Mouse (Mus musculus) induced T-regulatory cell, adult 2 months (primary cell): Measurements from ENCODE around the gene Gpr84.
A peak's percentile ranks its signal among the peaks of the same experiment; 100 is the strongest.

Experiments used
- DNase-seq: peaks from one replicate; pipeline ENCODE4 v3.0.0-alpha.2; 2012; ENCODE audit warnings: low read depth

Gene Gpr84

GRCm38 (mm10) chr15:103305792-103306645, 4.4 kb downstream of the Gpr84 start:
- DNase-seq, result peak; percentile 32

- DNase-seq, result peak; percentile 92
These were observed 5.2 kb downstream of the Gpr84 start for GRCm38 (mm10) chr15:103305070-103305678.

GRCm38 (mm10) chr15:103304616-103304969, 5.8 kb downstream of the Gpr84 start:
- peak; percentile 45 for DNase-seq

GRCm38 (mm10) chr15:103303916-103304615, 6.3 kb downstream of the Gpr84 start:
- no peak for DNase-seq

GRCm38 (mm10) chr15:103302341-103303021, 7.9 kb downstream of the Gpr84 start:
- no peak for DNase-seq

GRCm38 (mm10) chr15:103301547-103302340, 8.7 kb downstream of the Gpr84 start:
- no peak for DNase-seq

- DNase-seq, result no peak
These were observed 9.4 kb downstream of the Gpr84 start for GRCm38 (mm10) chr15:103301046-103301445.

GRCm38 (mm10) chr15:103300560-103300959, 9.9 kb downstream of the Gpr84 start:
- DNase-seq, result no peak

GRCm38 (mm10) chr15:103300067-103300471, 10.3 kb downstream of the Gpr84 start:
- DNase-seq, result no peak

- no peak for DNase-seq
These were observed 10.8 kb downstream of the Gpr84 start for GRCm38 (mm10) chr15:103299644-103300043.

- no peak for DNase-seq
These were observed 11.4 kb downstream of the Gpr84 start for GRCm38 (mm10) chr15:103298861-103299616.

- DNase-seq, result no peak
These were observed 12.4 kb downstream of the Gpr84 start for GRCm38 (mm10) chr15:103298026-103298425.

GRCm38 (mm10) chr15:103297313-103297712, 13.1 kb downstream of the Gpr84 start:
- DNase-seq, result no peak

- DNase-seq, result no peak
These were observed 14.6 kb downstream of the Gpr84 start for GRCm38 (mm10) chr15:103295851-103296250.

GRCm38 (mm10) chr15:103294649-103295048, 15.8 kb downstream of the Gpr84 start:
- DNase-seq, result no peak

- peak; percentile 39 for DNase-seq
These were observed 17.0 kb downstream of the Gpr84 start for GRCm38 (mm10) chr15:103293375-103293774.

- no peak for DNase-seq
These were observed 17.6 kb downstream of the Gpr84 start for GRCm38 (mm10) chr15:103292673-103293345.

- DNase-seq, result no peak
These were observed 19.6 kb downstream of the Gpr84 start for GRCm38 (mm10) chr15:103290843-103291242.

- DNase-seq, result no peak
These were observed 20.0 kb downstream of the Gpr84 start for GRCm38 (mm10) chr15:103290417-103290816.

- no peak for DNase-seq
These were observed 20.8 kb downstream of the Gpr84 start for GRCm38 (mm10) chr15:103289600-103289999.
